Mouse (Mus musculus): ENCODE data around the gene Fezf2. TPM values are rescaled to one million over a fixed set of nuclear protein-coding genes. Genes with fewer than 3 reads are reported as not detected.

Fezf2 gene
- polyA plus RNA-seq, 1 experiment from 2014 or later: not detected

Other genes starting within 250 kb of the Fezf2 start
- 0.19 and 0.36 TPM in 2 replicates for gene Gm49355, start 64.2 kb downstream of the Fezf2 start, polyA plus RNA-seq (2014; fragmentation: Nextera tagmentation; extraction: Ambion mirVana)
- 32.2 and 32.3 TPM in 2 replicates for gene 3830406C13Rik, start 64.0 kb downstream of the Fezf2 start, polyA plus RNA-seq (2014; fragmentation: Nextera tagmentation; extraction: Ambion mirVana)